Mouse (Mus musculus) embryonic facial prominence, embryonic 15.5 days (tissue): ENCODE results near the gene Dusp16. TPM values are rescaled to one million over a fixed set of nuclear protein-coding genes. Genes with fewer than 3 reads are reported as not detected.

Source experiments
- ATAC-seq: fragments of 200-750 bp; cut with Nextera tagmentation; 2 replicates; pipeline ENCODE4 v1.8.0; 2017; ENCODE audit warnings: low read depth, moderate TSS enrichment; ENCODE audit not compliant: insufficient number of reproducible peaks, low FRiP score, low TSS enrichment
- H3K27ac ChIP-seq: fragments of 300-500 bp; sonication (generic); replicated peaks from 2 replicates; pipeline ENCODE4 v1.5.1; 2015; ENCODE audit warnings: mild to moderate bottlenecking, inconsistent platforms
- H3K27me3 ChIP-seq: fragments of 300-500 bp; sonication (generic); 2 replicates; pipeline ENCODE4 v1.6.1; 2015; ENCODE audit warnings: inconsistent platforms
- H3K36me3 ChIP-seq: fragments of 300-500 bp; sonication (generic); 2 replicates; pipeline ENCODE4 v1.6.1; 2015; ENCODE audit warnings: mild to moderate bottlenecking, inconsistent platforms
- H3K4me1 ChIP-seq: fragments of 300-500 bp; sonication (generic); 2 replicates; pipeline ENCODE4 v1.6.1; 2015; ENCODE audit warnings: inconsistent platforms
- H3K4me2 ChIP-seq: fragments of 300-500 bp; sonication (generic); replicated peaks from 2 replicates; pipeline ENCODE4 v1.6.1; 2015; ENCODE audit warnings: mild to moderate bottlenecking, inconsistent platforms
- H3K4me3 ChIP-seq: fragments of 300-500 bp; sonication (generic); replicated peaks from 2 replicates; pipeline ENCODE4 v1.5.1; 2015; ENCODE audit warnings: mild to moderate bottlenecking, inconsistent platforms
- H3K9ac ChIP-seq: fragments of 300-500 bp; sonication (generic); 2 replicates; pipeline ENCODE4 v1.6.1; 2015; ENCODE audit warnings: inconsistent platforms
- H3K9me3 ChIP-seq: fragments of 300-500 bp; sonication (generic); replicated peaks from 2 replicates; pipeline ENCODE4 v1.6.1; 2016; ENCODE audit warnings: inconsistent platforms
- WGBS: fragments of 180-500 bp; shearing (Covaris S2); methylation state at CpG from one replicate; pipeline ENCODE4 v1.1.7; 2015; 5-methylcytosine and 5-hydroxymethylcytosine counted together
- polyA plus RNA-seq: library from polyadenylated mRNA; unstranded; fragments of >200 nt; fragmentation: Nextera tagmentation; extraction: Ambion mirVana; gene quantifications from 2 replicates; pipeline ENCODE4 v1.2.1, GENCODE M21; 2015

Dusp16 gene
- polyA plus RNA-seq, 1 experiment from 2014 or later: 20.3 TPM

DNA sequence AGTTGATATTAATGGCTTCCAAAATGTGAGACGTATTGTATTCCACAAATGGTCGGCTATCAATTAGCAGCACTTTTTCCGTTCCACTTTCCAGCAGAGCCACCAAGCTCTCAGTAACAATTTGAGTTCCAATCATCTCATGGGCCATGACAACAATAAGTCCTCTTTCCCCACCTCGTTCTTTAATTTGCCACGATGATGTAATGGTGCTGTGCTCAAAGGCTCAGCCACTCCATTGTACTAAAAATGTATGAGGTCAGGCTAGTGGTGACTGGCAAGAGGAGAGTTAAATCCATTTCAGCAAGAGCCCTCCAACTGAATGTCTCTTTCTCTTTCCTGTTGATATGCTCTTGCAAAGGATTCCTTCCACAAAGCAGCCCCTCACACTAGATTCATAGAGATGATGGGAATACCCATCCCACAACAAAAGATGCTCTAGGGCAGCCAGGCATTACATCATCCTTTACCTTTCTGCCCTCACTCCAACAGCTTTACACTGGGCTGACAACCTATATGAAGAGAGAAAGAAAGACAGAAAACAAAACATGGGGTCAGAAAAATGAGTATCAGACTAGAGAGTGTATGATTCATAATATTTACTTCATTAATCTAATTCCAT is 31.4 kb downstream of the Dusp16 start:
- H3K27me3 ChIP-seq: no peaks in the 10 kb centered on the region
- H3K4me2 ChIP-seq: no peak overlapping the region
- H3K9ac ChIP-seq: no peak overlapping the region
- ATAC-seq: no peak
- no peak overlapping the region for H3K4me3 ChIP-seq
- no peaks in the 10 kb centered on the region for H3K9me3 ChIP-seq
- peaks cover 5% of the 10 kb centered on the region; the same call in 1 of the 2 replicates for H3K36me3 ChIP-seq
- 71% methylated on average over 5 of the region's 5 CpGs for WGBS
- no peaks in the 10 kb centered on the region for H3K4me1 ChIP-seq
- no peak overlapping the region for H3K27ac ChIP-seq

GRCm38 (mm10) chr6:134756058-134756457 is 36.4 kb downstream of the Dusp16 start:
- Histone ChIP-seq H3K27me3 (no peaks in the 10 kb centered on the region), H3K4me1 (no peaks in the 10 kb centered on the region), H3K9ac (no peak overlapping the region), H3K27ac (no peak overlapping the region), H3K9me3 (no peaks in the 10 kb centered on the region), H3K4me2 (no peak overlapping the region), H3K36me3 (peaks cover 12% of the 10 kb centered on the region; the same call in 1 of the 2 replicates), H3K4me3 (no peak overlapping the region)
- no peak for ATAC-seq
- WGBS: 96% methylated on average over 4 of the region's 4 CpGs

- H3K9me3 ChIP-seq: no peaks in the 10 kb centered on the region
- H3K27me3 ChIP-seq: no peaks in the 10 kb centered on the region
- 86% methylated on average over 11 of the region's 11 CpGs for WGBS
- no peak overlapping the region for H3K9ac ChIP-seq
- H3K27ac ChIP-seq: peak overlapping the region; percentile 48; the same call in 1 of the 2 replicates
- H3K4me2 ChIP-seq: no peak overlapping the region
- H3K36me3 ChIP-seq: peaks cover 15% of the 10 kb centered on the region; the same call in 1 of the 2 replicates
- H3K4me3 ChIP-seq: no peak overlapping the region
- H3K4me1 ChIP-seq: no peaks in the 10 kb centered on the region
- ATAC-seq: no peak
Measured at GRCm38 (mm10) chr6:134753858-134754257, 38.6 kb downstream of the Dusp16 start.

GRCm38 (mm10) chr6:134753412-134753811 is 39.0 kb downstream of the Dusp16 start:
- 83% methylated on average over 4 of the region's 4 CpGs for WGBS
- no peaks in the 10 kb centered on the region for H3K9me3 ChIP-seq
- H3K4me1 ChIP-seq: no peaks in the 10 kb centered on the region
- no peak overlapping the region for H3K4me3 ChIP-seq
- H3K36me3 ChIP-seq: peaks cover 15% of the 10 kb centered on the region; the same call in 1 of the 2 replicates
- H3K4me2 ChIP-seq: no peak overlapping the region
- H3K9ac ChIP-seq: no peak overlapping the region
- H3K27me3 ChIP-seq: no peaks in the 10 kb centered on the region
- no peak for ATAC-seq
- H3K27ac ChIP-seq: no peak overlapping the region

DNA sequence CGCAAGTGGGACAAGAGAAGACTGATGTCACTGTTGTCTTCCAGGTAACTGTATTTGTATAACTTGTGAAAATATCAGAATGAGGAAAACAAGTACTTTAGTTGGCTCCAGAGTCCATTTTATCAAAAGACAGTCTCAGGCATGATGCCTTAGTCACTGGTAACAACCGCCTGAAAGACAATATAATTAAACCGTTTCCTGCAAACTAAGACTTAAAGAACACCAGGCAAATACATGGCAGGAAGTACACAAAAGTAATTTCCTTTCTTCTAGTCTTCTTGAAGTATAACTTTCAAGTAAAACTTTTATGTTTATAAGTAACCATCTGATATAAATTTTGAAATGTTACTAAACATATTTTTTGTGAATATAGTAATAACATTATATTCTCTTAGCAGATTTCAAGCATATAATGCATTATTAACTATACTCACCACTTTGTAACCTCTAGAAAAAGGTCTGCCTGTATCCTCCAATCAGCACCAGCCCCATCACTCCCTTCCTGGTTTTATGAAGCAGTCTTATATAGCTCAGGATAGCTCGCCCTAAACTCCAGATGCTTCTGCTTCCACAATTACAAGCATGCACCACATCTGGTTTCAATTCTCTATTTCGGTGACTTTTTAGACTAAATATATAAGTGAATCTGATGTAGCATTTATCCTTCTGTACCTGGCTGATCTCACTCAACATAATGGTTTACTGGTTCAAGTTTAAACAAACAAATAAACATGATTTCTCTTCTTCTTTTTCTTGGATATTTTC is 40.4 kb downstream of the Dusp16 start:
- Histone ChIP-seq H3K9me3 (no peaks in the 10 kb centered on the region), H3K9ac (no peak overlapping the region), H3K36me3 (peaks cover 15% of the 10 kb centered on the region; the same call in 1 of the 2 replicates), H3K4me1 (no peaks in the 10 kb centered on the region), H3K27me3 (no peaks in the 10 kb centered on the region), H3K4me3 (no peak overlapping the region), H3K4me2 (no peak overlapping the region), H3K27ac (no peak overlapping the region)
- ATAC-seq: no peak
- WGBS: 53% methylated on average over 5 of the region's 5 CpGs

- H3K27me3 ChIP-seq: no peaks in the 10 kb centered on the region
- no peak overlapping the region for H3K9ac ChIP-seq
- WGBS: 92% methylated on average over 4 of the region's 4 CpGs
- no peaks in the 10 kb centered on the region for H3K4me1 ChIP-seq
- no peak overlapping the region for H3K27ac ChIP-seq
- H3K4me3 ChIP-seq: no peak overlapping the region
- no peak for ATAC-seq
- no peak overlapping the region for H3K4me2 ChIP-seq
- H3K9me3 ChIP-seq: no peaks in the 10 kb centered on the region
- peaks cover 11% of the 10 kb centered on the region; the same call in 1 of the 2 replicates for H3K36me3 ChIP-seq
Measured at GRCm38 (mm10) chr6:134751087-134751486, 41.3 kb downstream of the Dusp16 start.

DNA sequence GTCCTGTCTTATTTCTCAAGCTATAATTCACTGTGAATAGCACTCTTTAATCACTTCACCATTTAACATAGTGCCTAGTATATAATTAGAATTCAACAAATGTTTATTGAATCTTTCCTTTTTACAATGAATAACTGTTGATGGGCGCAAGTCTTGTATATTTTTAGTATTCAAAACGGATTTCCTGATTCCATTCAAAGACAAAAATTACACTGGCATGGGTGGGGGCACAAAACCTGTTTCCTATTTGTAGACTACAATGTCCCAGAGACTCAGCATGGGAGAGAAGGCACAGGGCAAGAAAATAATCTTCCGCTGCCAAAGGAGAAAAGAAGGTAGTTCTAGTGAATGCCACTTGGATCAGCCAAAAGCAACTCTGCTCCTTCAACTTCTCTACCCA is 44.3 kb downstream of the Dusp16 start:
- ATAC-seq: no peak
- Histone ChIP-seq H3K36me3 (0 out of 2 replicates have a peak, but pooled peaks cover 6% of the 10 kb centered on the region), H3K4me2 (no peak overlapping the region), H3K4me3 (no peak overlapping the region), H3K4me1 (no peaks in the 10 kb centered on the region), H3K27ac (no peak overlapping the region), H3K9me3 (no peaks in the 10 kb centered on the region), H3K9ac (no peak overlapping the region), H3K27me3 (no peaks in the 10 kb centered on the region)
- WGBS: 74% methylated on average over 3 of the region's 3 CpGs

- H3K27me3 ChIP-seq: no peaks in the 10 kb centered on the region
- H3K4me2 ChIP-seq: no peak overlapping the region
- H3K9me3 ChIP-seq: no peaks in the 10 kb centered on the region
- H3K9ac ChIP-seq: no peak overlapping the region
- H3K4me3 ChIP-seq: no peak overlapping the region
- no peak overlapping the region for H3K27ac ChIP-seq
- H3K4me1 ChIP-seq: no peaks in the 10 kb centered on the region
- WGBS: 95% methylated on average over 7 of the region's 7 CpGs
- 0 out of 2 replicates have a peak, but pooled peaks cover 3% of the 10 kb centered on the region for H3K36me3 ChIP-seq
- no peak for ATAC-seq
Measured at GRCm38 (mm10) chr6:134745876-134746275, 46.5 kb downstream of the Dusp16 start.

- no peaks in the 10 kb centered on the region for H3K9me3 ChIP-seq
- H3K4me3 ChIP-seq: no peak overlapping the region
- H3K36me3 ChIP-seq: peaks cover 13% of the 10 kb centered on the region
- H3K27ac ChIP-seq: no peak overlapping the region
- ATAC-seq: no peak
- no peaks in the 10 kb centered on the region for H3K4me1 ChIP-seq
- no peaks in the 10 kb centered on the region for H3K27me3 ChIP-seq
- no peak overlapping the region for H3K9ac ChIP-seq
- H3K4me2 ChIP-seq: no peak overlapping the region
Measured at GRCm38 (mm10) chr6:134743568-134743967, 48.9 kb downstream of the Dusp16 start.

DNA sequence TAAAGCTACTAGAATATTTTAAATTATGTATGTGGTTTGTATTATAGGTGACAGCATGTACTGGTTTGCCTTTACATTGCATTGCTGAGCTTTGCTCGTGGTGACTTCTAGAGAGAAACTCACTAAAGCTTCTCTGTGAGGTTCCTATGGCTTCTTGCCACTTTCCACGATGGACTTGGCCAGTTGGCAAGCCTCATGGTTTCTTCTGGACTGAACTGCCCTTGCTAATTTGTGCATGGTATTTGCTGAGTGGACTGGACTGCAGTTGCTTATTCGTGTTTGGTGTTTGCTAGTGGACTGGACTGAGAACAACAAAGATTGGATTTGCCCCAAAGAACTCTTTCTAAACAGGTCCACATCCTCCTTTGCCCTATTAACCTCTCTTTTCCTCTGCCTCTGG is 55.6 kb downstream of the Dusp16 start:
- Histone ChIP-seq H3K4me1 (no peaks in the 10 kb centered on the region), H3K4me3 (no peak overlapping the region), H3K4me2 (no peak overlapping the region), H3K9me3 (no peaks in the 10 kb centered on the region), H3K27me3 (no peaks in the 10 kb centered on the region), H3K27ac (no peak overlapping the region), H3K36me3 (peaks cover 23% of the 10 kb centered on the region), H3K9ac (no peak overlapping the region)
- WGBS: 84% methylated on average over 3 of the region's 3 CpGs
- no peak for ATAC-seq

DNA sequence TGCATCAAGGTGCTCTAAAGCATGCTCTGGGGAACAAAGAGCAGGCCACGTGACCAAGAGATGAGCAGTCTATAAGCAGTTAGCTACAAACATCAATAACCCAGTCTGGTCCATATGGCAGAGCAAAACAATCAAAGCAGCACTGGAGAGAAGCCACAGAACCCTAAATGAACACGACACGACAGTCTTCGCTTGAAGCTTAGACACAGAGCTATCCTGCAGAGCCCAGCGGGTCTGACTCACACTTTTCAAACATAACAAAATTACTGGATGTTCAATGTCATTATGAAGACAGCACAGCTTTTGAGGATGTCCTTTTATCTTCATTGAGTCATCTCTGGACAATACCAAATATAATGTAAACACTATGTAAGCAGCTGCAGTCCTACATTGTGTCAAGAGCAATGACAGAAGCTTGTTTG is 58.6 kb downstream of the Dusp16 start:
- 77% methylated on average over 5 of the region's 5 CpGs for WGBS

More for the DNA sequence above, 58.6 kb downstream of the Dusp16 start:
- H3K27ac ChIP-seq: no peak overlapping the region
- no peak overlapping the region for H3K4me3 ChIP-seq
- ATAC-seq: no peak
- no peak overlapping the region for H3K4me2 ChIP-seq
- no peaks in the 10 kb centered on the region for H3K9me3 ChIP-seq
- H3K4me1 ChIP-seq: no peaks in the 10 kb centered on the region
- no peaks in the 10 kb centered on the region for H3K27me3 ChIP-seq
- peaks cover 13% of the 10 kb centered on the region for H3K36me3 ChIP-seq
- H3K9ac ChIP-seq: no peak overlapping the region
